Mouse (Mus musculus): Measurements from ENCODE around the gene Chst4.

Chst4 gene

DNA sequence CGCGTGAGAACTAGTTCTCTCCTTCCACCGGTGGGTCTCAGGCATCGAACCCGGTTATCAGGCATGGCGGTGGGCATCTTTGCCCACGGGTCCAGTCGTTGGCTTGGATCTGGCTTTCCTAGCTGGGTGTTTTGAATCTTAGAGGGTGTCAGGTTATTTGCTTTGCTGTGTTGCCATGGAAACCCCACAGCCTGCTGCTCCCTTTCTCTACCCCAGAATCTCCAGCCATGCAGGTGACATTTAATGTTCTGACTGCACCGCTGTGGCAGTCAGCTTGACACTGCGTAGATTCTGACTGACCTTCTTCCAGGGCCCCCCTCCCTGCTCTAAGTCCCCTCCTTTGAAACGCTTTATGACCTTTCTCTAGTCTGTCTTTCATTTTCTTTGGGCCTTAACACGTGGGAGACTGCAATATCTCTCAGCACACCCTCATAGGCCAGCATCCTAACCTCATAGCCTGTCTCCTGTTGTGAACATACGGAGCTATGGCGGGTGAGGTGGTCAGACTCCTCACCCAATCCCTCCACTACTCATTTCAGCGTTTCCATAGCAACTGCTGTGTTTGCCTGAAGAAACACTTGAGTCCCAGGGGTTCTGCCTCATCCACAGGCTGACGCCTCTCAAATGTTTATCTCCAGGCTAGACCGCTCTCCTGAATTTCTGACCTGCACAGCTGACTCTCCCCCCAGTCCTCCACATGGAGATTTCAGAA, 33.1 kb downstream of the Chst4 start:
- no peak for DNase-seq

GRCm38 (mm10) chr8:110004300-110004699, 35.2 kb downstream of the Chst4 start:
- no peak for DNase-seq

GRCm38 (mm10) chr8:110002953-110003352, 36.6 kb downstream of the Chst4 start:
- peak in 1 of 2 experiments; percentile 31 for DNase-seq

DNA sequence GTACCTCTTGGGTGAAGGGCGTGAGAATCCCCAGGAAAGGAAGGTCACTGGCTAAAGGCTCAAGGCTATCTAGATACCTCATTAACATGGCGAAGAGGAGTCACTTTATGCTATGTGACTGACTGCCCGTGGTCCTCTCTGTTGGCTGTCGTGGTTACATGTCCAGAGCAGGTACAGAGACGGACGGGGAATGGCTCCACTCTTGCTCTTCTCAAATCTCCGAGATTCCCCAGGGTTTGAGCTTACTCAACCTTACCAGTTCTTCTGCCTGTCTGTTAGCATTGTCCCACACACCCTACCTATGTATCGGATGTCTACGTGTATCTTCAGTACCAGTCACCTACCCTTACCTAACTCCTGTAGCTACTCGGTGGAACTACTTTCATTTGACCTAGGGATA, 39.6 kb downstream of the Chst4 start:
- DNase-seq, result no peak

GRCm38 (mm10) chr8:109998066-109998465, 41.5 kb downstream of the Chst4 start:
- no peak for DNase-seq

DNA sequence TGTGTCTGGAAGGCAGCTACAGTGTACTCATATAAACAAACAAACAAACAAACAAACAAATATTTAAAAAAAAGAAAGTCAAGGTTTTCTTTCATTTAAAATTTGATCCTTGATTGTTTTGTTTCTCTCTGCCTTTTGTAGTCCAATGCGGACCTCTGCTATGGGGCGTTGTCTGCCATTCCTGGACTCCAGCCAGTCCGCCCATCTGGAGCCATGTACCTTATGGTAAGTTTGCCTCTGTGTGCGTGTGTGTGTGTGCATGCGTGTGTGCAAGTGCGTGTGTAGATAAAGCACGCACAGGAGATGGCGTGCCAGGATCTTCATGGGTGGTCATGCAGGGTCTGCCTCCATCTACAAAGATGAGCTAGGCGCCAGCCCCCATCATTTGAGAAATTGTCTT, 42.2 kb downstream of the Chst4 start:
- no peak for DNase-seq

DNA sequence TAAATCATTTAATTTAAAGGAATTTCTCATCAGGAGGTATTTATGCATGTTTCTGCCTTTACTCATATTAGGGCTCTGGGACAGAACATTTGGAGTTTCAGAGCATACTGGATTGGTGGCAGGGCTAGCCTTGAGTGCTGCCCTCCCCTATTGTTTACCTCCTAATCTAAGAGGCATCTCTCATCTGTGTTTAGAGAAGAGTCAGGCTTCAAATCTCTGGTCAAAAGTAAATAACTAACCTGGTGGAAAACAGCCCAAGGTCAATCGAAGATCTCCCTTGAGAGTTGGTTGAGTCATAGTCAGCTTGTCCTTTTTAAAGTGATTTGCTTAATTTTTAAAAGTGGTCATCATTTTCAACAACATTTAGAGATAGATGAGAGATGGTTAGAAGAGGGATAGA, 46.6 kb downstream of the Chst4 start:
- no peak for DNase-seq

DNA sequence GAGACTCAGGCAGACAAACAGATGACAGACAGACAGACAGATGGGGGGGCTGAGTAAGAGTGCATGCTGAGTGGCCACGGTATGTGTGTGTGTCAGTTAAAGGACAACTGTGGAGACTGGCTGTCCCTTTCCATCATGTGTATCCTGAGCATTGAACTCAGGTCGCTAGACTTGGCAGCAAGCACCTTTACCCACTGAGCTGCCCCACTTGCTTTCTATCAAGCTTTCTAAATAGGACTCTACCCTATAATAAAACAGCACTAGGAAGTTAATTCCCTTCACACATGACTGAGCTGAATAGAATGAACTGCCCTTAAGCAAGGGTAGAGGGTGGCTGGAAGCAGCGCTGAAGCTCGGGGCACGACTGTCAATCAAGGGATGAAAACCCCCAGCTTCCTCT, 47.4 kb downstream of the Chst4 start:
- no peak for DNase-seq

- no peak for DNase-seq
These were observed 49.3 kb downstream of the Chst4 start, which contains the start of gene Tat for GRCm38 (mm10) chr8:109990224-109990623. Tat (plus strand) TSS chr8:109990437.

- DNase-seq, result no peak
These were observed 50.4 kb downstream of the Chst4 start for GRCm38 (mm10) chr8:109989151-109989550.

DNA sequence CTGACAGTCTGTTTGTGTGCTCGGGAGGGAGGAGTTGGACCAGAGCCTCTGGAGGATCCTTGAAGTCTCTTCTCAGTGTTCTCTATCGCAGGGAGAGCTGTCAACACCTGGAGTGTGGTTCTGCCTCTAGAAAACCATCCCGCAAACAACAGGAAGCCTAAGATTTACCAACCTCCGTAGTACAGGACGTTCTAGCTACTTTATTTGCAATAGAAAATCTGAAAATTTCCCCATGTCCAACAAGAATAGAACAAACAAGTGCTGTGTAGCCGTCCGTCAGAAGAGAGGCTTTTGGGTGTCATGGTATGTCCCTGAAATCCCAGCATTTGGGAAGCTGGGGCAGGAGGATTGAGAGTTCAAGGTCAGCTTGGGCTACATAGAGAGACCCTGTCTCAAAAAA, 51.8 kb downstream of the Chst4 start:
- peak; percentile 26 to 31 for DNase-seq

GRCm38 (mm10) chr8:109986384-109986783, 53.2 kb downstream of the Chst4 start:
- no peak for DNase-seq

DNA sequence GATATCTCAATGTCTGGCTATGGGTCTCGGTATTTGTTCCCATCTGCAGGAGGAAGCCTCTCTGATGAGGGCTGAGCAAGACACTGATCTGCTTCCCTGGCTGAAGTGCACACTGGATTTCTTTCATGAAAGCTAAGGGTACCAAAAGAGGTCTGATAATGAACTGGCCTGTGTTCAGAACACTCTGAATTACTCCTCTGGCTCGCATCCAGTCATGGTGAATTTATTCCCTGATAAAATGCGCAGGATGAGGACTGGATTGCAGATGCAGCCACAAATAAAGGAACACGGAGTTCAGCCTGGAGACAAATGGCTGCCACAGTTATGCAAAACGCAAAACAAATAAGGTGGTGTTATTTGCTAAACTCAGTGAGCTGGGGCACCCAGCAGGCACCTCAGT, 55.6 kb downstream of the Chst4 start:
- no peak for DNase-seq

- DNase-seq, result no peak
These were observed 57.0 kb downstream of the Chst4 start for GRCm38 (mm10) chr8:109982386-109983105.

DNA sequence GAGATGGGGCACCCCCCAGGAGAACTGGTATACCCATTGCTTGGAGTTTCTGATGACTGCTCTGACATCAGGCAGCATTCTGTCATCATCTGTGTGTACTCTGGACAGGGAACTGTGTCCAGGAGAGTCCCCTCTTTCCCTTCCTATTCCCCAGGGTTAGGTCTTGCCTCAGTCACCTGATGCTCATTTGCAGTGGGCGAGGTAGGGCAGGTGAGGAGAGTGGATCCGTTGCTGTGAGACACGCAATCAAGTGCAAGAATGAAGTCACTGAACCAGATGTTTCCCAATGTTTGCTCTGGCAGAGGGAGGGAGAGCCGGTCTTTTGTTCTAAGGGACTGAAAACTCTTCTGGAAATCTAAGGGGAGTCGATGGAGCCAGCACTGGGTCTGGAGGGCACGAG, 60.2 kb downstream of the Chst4 start:
- peak; percentile 17 to 49 for DNase-seq

Data from lung, adult 18-20 months (tissue).